Mouse (Mus musculus) heart, embryonic 10.5 days (tissue): ENCODE measurements around the gene Mybl2. TPM values are rescaled to one million over a fixed set of nuclear protein-coding genes. Genes with fewer than 3 reads are reported as not detected.
"Not testable (repeated sequence)": the region's sequence is repeated elsewhere in the genome, so short reads cannot be mapped to it uniquely, and the experiment has no call there.

ENCODE experiments used
- DNase-seq: peaks from one replicate; pipeline ENCODE4 v3.0.0-alpha.2; 2017; ENCODE audit warnings: low spot score
- H3K27ac ChIP-seq: fragments of 300-500 bp; sonication (generic); 2 replicates; pipeline ENCODE4 v1.5.1; 2016; ENCODE audit warnings: mild to moderate bottlenecking
- H3K27me3 ChIP-seq: fragments of 300-500 bp; sonication (generic); 2 replicates; pipeline ENCODE4 v1.6.1; 2016; ENCODE audit warnings: mild to moderate bottlenecking; ENCODE audit not compliant: poor library complexity, insufficient read depth, severe bottlenecking
- H3K36me3 ChIP-seq: fragments of 300-500 bp; sonication (generic); 2 replicates; pipeline ENCODE4 v1.6.1; 2016; ENCODE audit warnings: mild to moderate bottlenecking, moderate library complexity
- H3K4me1 ChIP-seq: fragments of 300-500 bp; sonication (generic); 2 replicates; pipeline ENCODE4 v1.6.1; 2016; ENCODE audit warnings: mild to moderate bottlenecking
- H3K4me3 ChIP-seq: fragments of 300-500 bp; sonication (generic); 2 replicates; pipeline ENCODE4 v1.5.1; 2016; ENCODE audit warnings: mild to moderate bottlenecking, moderate library complexity
- H3K9me3 ChIP-seq: fragments of 300-500 bp; sonication (generic); 2 replicates; pipeline ENCODE4 v1.6.1; 2016; ENCODE audit warnings: mild to moderate bottlenecking, moderate library complexity
- WGBS: fragments of 180-500 bp; shearing (Covaris S2); methylation state at CpG from one replicate; pipeline ENCODE4 v1.1.7; 2016; 5-methylcytosine and 5-hydroxymethylcytosine counted together
- polyA plus RNA-seq: library from polyadenylated mRNA; unstranded; fragments of >200 nt; fragmentation: Nextera tagmentation; extraction: Ambion mirVana; gene quantifications from 2 replicates; pipeline ENCODE4 v1.2.1, GENCODE M21; 2016

Mybl2 gene
- polyA plus RNA-seq, 1 experiment from 2014 or later, result 38.2 TPM

DNA sequence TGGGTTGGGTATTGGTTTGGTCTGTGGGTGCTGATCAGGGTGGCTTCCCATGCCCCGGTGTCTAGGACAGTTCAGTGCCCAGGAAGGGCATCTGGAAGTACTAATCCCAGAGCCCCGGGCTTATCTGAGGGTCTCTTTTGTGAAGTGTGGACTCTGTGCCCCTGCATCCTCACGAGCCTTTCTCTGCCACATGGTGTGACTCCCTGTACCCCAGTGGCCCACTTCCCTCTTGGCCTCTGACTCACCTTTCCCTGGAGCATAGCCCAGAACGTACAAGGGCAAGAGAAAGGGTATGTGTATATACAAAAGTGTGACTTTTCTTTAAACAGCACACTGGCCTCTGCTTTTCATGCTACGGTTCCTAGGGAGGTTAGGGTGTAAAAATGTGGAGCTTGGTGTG is 1.2 kb downstream of the Mybl2 start:
- Histone ChIP-seq H3K27me3 (no peaks in the 10 kb centered on the region), H3K4me3 (peak overlapping the region; percentile 86), H3K36me3 (0 out of 2 replicates have a peak, but pooled peaks cover 4% of the 10 kb centered on the region), H3K27ac (peak overlapping the region; percentile 93), H3K4me1 (peaks cover 57% of the 10 kb centered on the region), H3K9me3 (no peaks in the 10 kb centered on the region)
- WGBS, result 25% methylated on average over 5 of the region's 5 CpGs
- DNase-seq, result no peak

- H3K9me3 ChIP-seq, result no peaks in the 10 kb centered on the region
- peaks cover 57% of the 10 kb centered on the region for H3K4me1 ChIP-seq
- no peak overlapping the region for H3K4me3 ChIP-seq
- DNase-seq, result no peak
- no peak overlapping the region for H3K27ac ChIP-seq
- H3K27me3 ChIP-seq, result no peaks in the 10 kb centered on the region
- H3K36me3 ChIP-seq, result 0 out of 2 replicates have a peak, but pooled peaks cover 7% of the 10 kb centered on the region
- WGBS, result 77% methylated on average over 9 of the region's 9 CpGs
Observed at GRCm38 (mm10) chr2:163056584-163056983, 2.1 kb downstream of the Mybl2 start.

GRCm38 (mm10) chr2:163058981-163059380 is 4.5 kb downstream of the Mybl2 start:
- peaks cover 41% of the 10 kb centered on the region for H3K4me1 ChIP-seq
- not testable (repeated sequence) for DNase-seq, H3K4me3 ChIP-seq, H3K9me3 ChIP-seq, H3K27me3 ChIP-seq, H3K27ac ChIP-seq
- peaks cover 26% of the 10 kb centered on the region for H3K36me3 ChIP-seq
- 91% methylated on average over 7 of the region's 7 CpGs for WGBS

DNA sequence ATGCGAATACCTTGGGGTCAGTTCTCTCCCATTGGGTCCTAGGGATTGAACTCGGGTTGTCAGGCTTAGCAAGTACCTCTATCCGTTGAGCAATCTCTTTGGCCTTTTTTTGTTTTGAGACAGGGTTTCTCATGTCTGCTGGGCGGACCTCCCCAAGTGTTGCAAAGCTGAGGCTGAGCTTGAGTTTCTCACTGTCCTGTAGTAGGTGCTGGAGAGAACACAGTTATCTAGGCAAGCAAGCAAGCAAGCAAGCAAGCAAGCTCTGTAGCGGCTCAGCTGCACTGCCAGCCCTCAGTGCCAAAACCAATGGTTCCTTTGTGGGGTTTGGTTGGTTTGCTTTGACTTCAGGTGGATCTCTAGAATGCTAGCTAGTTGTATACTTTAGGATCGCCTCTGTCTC is 6.1 kb downstream of the Mybl2 start:
- no peak for DNase-seq
- H3K27ac ChIP-seq, result no peak overlapping the region
- no peaks in the 10 kb centered on the region for H3K27me3 ChIP-seq
- no peak overlapping the region for H3K4me3 ChIP-seq
- H3K4me1 ChIP-seq, result peaks cover 24% of the 10 kb centered on the region
- no peaks in the 10 kb centered on the region for H3K9me3 ChIP-seq
- WGBS, result 75% methylated on average over 6 of the region's 6 CpGs
- H3K36me3 ChIP-seq, result peaks cover 40% of the 10 kb centered on the region

GRCm38 (mm10) chr2:163061203-163062118 is 7.0 kb downstream of the Mybl2 start:
- H3K4me1 ChIP-seq, result peaks cover 16% of the 10 kb centered on the region; the same call in 1 of the 2 replicates
- H3K27ac ChIP-seq, result no peak overlapping the region
- peaks cover 48% of the 10 kb centered on the region for H3K36me3 ChIP-seq
- no peak for DNase-seq
- H3K27me3 ChIP-seq, result no peaks in the 10 kb centered on the region
- 79% methylated on average over 8 of the region's 8 CpGs for WGBS
- H3K9me3 ChIP-seq, result no peaks in the 10 kb centered on the region
- no peak overlapping the region for H3K4me3 ChIP-seq

DNA sequence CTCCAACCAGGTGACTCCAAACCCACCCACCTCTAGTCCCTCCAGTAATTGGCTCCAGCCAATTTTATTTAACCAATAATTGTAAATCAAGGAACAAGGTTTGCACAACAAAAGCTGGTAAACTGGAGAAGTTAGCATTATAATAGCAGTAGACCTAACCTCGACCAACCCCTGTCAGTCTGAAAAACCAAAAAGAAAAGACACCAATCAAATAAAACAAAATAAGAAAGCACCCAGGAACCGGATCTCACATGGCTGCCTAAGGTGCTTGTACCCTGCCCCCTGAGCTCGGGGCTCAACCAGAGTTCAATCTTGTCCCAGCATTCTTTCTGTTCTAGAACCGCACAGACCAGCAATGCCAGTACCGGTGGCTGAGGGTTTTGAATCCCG is 7.6 kb downstream of the Mybl2 start:
- H3K36me3 ChIP-seq, result peaks cover 51% of the 10 kb centered on the region
- no peaks in the 10 kb centered on the region for H3K9me3 ChIP-seq
- H3K27me3 ChIP-seq, result no peaks in the 10 kb centered on the region
- no peak for DNase-seq
- peaks cover 14% of the 10 kb centered on the region; the same call in 1 of the 2 replicates for H3K4me1 ChIP-seq
- no peak overlapping the region for H3K4me3 ChIP-seq
- WGBS, result 84% methylated on average over 6 of the region's 6 CpGs
- no peak overlapping the region for H3K27ac ChIP-seq

DNA sequence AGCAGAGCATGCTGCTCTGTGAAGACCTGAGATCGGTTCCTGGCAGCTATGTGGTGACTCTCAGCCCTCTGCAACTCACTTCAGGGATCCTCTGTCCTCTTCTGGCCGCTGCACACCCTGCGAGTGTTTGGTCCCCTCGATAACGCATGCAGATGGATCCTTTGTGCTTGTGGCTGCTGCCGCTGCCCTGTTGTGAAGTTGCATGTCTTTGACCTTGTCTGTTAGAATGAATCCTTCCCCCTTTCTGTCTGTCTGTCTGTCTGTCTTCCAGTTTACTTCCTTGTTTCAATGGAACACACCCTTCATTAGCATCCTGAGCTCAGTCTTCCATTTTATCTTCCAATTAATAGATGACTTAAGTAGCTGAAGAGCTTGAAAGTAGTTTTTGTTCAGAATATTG is 11.8 kb downstream of the Mybl2 start:
- Histone ChIP-seq H3K9me3 (no peaks in the 10 kb centered on the region), H3K4me3 (no peak overlapping the region), H3K27ac (no peak overlapping the region), H3K4me1 (peaks cover 8% of the 10 kb centered on the region; the same call in 1 of the 2 replicates), H3K27me3 (no peaks in the 10 kb centered on the region), H3K36me3 (peaks cover 74% of the 10 kb centered on the region)
- no peak for DNase-seq
- 88% methylated on average over 6 of the region's 6 CpGs for WGBS

DNA sequence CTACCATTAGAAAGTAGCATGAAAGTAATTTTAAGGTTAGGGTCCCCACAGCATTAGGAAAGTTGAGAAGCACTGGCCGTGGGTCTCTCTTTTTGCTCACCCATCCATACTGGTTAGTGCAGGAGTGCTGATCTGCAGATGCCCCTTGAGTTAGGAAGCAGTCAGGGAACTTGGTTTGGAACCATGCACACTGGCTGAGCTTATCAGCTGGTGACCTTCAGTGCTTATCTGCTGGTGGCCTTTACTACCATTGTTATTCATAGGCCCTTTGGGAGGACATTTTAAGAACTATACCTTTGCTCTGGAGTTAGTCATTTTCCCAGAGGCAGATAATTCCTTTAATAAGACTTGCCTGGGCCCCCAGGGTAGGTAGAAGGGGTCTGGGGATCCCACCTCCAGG is 12.7 kb downstream of the Mybl2 start:
- Histone ChIP-seq H3K27me3 (no peaks in the 10 kb centered on the region), H3K4me3 (no peak overlapping the region), H3K36me3 (peaks cover 77% of the 10 kb centered on the region), H3K4me1 (peaks cover 5% of the 10 kb centered on the region; the same call in 1 of the 2 replicates), H3K27ac (no peak overlapping the region), H3K9me3 (no peaks in the 10 kb centered on the region)
- no peak for DNase-seq
- WGBS, result 73% methylated on average over 1 of the region's 1 CpGs

DNA sequence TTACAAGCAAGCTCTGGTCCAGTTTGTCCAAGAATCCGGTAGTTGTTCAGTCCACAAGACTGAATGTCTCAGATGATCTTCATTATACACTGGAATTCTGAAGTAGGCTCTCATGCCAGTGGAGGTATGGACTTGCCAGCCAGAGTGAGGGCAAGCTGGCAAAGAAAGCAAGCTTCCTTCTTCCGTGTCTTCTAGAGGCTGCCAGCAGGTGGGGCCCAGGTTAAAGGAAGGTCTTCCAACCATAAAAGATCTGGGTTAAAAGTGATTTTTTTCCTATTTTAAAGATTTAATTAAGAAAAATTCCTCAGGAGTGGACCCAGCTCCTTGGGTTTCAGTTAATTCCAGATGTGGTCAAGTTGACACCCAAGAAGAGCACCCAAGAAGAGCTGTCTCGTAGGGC is 15.7 kb downstream of the Mybl2 start:
- DNase-seq, result no peak
- WGBS, result 87% methylated on average over 3 of the region's 3 CpGs
- Histone ChIP-seq H3K4me1 (peaks cover 9% of the 10 kb centered on the region; the same call in 1 of the 2 replicates), H3K9me3 (no peaks in the 10 kb centered on the region), H3K27ac (no peak overlapping the region), H3K27me3 (no peaks in the 10 kb centered on the region), H3K4me3 (no peak overlapping the region), H3K36me3 (peaks cover 76% of the 10 kb centered on the region)

DNA sequence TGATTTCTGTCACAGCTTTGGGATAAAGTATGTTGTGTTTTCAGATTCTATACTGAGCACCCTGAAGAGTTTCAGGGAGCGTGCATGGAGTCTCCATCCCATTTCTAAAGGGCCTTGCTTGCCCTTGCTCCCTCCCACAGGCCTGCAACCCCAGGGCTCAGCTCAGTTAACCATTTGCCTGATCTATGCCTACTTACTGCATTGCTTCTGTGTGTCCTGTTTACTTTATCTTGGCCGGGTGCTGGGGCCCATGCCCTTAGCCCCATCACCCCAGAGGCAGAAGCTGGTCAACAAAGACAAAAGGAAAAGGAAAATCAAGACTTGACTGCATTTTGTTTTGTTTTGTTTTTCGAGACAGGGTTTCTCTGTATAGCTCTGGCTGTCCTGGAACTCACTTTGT is 17.1 kb downstream of the Mybl2 start:
- H3K4me3 ChIP-seq, result no peak overlapping the region
- 75% methylated on average over 3 of the region's 3 CpGs for WGBS
- H3K9me3 ChIP-seq, result no peaks in the 10 kb centered on the region
- no peak overlapping the region for H3K27ac ChIP-seq
- DNase-seq, result no peak
- H3K27me3 ChIP-seq, result no peaks in the 10 kb centered on the region
- H3K4me1 ChIP-seq, result peaks cover 9% of the 10 kb centered on the region; the same call in 1 of the 2 replicates
- H3K36me3 ChIP-seq, result peaks cover 72% of the 10 kb centered on the region

- 89% methylated on average over 9 of the region's 9 CpGs for WGBS
- no peak for DNase-seq
- H3K9me3 ChIP-seq, result no peaks in the 10 kb centered on the region
- 0 out of 2 replicates have a peak, but pooled peaks cover 4% of the 10 kb centered on the region for H3K4me1 ChIP-seq
- H3K27ac ChIP-seq, result no peak overlapping the region
- H3K27me3 ChIP-seq, result no peaks in the 10 kb centered on the region
- H3K36me3 ChIP-seq, result peaks cover 79% of the 10 kb centered on the region
- H3K4me3 ChIP-seq, result no peak overlapping the region
Observed at GRCm38 (mm10) chr2:163073023-163073757, 18.7 kb downstream of the Mybl2 start.

DNA sequence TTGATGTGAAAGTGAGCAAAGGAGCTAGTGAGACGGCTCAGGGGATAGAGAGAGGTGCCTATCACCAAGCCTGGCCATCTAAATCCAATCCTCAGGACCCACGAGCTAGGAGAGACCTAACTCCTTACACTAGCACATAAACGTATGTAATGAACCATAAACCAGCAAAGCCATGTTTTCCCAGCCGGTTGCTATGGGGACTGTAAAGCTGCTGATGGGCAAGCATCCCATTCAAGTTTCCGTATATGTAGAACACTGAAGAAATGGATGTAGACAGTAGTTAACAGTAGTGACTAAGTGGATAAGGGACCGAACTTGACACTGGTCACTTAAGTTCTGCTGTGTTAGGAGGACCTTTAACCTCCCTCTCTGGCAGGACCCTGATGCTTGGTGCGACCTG is 19.5 kb downstream of the Mybl2 start:
- 88% methylated on average over 7 of the region's 7 CpGs for WGBS
- 0 out of 2 replicates have a peak, but pooled peaks cover 4% of the 10 kb centered on the region for H3K4me1 ChIP-seq
- H3K27ac ChIP-seq, result no peak overlapping the region
- H3K4me3 ChIP-seq, result no peak overlapping the region
- H3K36me3 ChIP-seq, result peaks cover 80% of the 10 kb centered on the region
- H3K27me3 ChIP-seq, result no peaks in the 10 kb centered on the region
- no peak for DNase-seq
- no peaks in the 10 kb centered on the region for H3K9me3 ChIP-seq

DNA sequence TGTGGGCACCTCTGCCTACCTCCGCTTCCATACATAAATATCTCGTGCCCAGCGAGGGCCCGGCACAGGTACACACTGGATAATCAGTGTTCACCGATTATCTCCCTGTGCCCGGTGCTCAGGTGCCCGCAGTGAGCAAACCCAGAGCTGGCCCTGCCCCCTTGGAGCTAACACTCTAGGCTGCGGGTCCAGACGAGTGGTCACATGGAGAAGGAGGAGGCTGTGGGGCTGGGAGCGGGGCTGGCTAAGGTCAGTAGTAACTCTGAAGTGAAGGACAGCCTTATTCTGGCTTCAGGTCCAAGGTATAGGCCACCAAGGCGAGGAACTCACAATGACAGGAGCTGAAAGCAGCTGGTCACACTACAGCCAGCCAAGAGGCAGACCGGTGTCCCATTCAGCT is 20.3 kb downstream of the Mybl2 start:
- 0 out of 2 replicates have a peak, but pooled peaks cover 4% of the 10 kb centered on the region for H3K4me1 ChIP-seq
- H3K27me3 ChIP-seq, result no peaks in the 10 kb centered on the region
- H3K36me3 ChIP-seq, result peaks cover 85% of the 10 kb centered on the region
- no peaks in the 10 kb centered on the region for H3K9me3 ChIP-seq
- H3K4me3 ChIP-seq, result no peak overlapping the region
- 94% methylated on average over 12 of the region's 12 CpGs for WGBS
- H3K27ac ChIP-seq, result no peak overlapping the region
- no peak for DNase-seq
